Mouse (Mus musculus): ENCODE results near the gene Gm40193.
"Not testable (repeated sequence)": the region's sequence is repeated elsewhere in the genome, so short reads cannot be mapped to it uniquely, and the experiment has no call there.

The Gm40193 gene

GRCm38 (mm10) chr11:70540928-70541327, 8.2 kb upstream of the Gm40193 start:
- DNase-seq (ENCODE audit: low read depth, low spot score), result no peak

DNA sequence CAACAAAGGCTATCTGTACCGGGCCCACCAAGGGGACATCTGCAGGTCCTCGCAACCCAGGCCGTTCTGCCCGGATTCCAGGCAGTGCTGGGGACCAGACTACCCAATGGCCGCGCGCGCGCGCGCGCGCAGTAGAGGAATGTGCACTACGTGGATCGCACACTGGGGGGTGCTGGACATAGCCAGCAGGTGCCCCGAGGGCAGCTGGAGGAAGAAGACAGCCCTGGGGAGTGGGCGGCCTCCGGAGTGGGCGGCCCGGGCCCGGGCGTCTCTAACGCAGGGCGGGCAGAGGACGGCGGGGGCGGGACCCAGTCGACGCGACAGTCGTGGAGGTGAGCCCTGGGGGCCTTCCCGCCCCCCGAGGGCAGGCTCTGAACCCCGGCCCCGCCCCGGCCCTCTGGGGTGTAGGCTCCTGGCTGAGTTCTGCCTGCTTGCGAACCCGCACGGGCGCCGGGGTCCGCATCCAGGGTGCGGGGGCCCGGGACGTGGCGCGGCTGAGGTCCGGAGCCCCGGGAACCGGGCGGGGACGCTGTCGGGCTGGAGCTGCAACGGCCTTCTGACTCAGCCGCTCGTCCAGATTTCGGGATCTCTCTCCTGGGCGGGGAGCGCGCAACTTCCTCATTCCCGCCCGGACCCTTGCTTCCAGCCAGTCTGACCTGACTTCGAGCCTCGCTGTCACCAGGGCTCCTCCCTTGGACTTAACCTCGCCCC, 7.3 kb upstream of the Gm40193 start, which contains the start of gene Pld2:
TSS of gene Pld2 (plus strand) at position 188 of the 711 bp plus-strand sequence.
- DNase-seq (ENCODE audit: low read depth, low spot score), result peak; percentile 83

DNA sequence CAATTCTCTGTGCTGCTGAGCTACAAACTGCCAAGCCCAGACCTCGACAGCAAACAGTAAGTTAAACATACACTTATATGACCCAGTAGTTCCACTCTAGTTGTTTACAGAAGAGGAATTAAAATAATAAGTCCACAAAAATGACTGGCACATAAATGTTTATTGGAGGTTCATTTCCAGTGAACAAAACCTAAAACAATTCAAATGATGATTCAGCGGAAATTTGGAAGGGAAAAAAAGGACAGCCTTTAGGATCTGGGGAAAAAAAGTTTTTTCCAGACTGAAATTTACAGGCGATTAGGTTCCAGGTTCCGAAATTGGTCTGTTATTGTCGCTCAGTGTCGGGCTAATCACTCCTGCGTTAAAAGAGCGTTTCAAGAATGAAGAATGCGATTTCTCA, 6.7 kb upstream of the Gm40193 start:
- no peak for DNase-seq (ENCODE audit: low read depth, low spot score)

GRCm38 (mm10) chr11:70531065-70531464, 1.7 kb downstream of the Gm40193 start:
- not testable (repeated sequence) for DNase-seq (ENCODE audit: low read depth, low spot score)

DNA sequence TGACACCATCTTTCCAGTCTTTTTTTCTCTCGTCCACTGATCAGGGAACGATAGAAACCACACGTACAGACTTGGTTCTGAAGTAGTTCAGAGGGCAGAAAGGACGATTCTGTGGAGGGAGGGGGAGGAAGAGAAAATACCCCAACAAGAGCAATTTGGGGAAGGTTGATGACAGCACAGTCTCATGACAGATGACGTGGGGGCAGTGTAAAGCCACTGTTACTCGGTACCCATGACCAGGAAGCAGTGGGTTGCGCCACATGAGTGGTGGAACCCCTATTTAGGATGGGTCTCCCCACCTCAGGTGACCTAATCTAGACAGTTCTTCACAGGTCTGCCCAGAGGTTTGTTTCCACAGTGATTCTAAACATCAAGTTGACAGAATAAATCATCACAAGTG, 4.1 kb downstream of the Gm40193 start:
- DNase-seq (ENCODE audit: low read depth, low spot score), result no peak

DNA sequence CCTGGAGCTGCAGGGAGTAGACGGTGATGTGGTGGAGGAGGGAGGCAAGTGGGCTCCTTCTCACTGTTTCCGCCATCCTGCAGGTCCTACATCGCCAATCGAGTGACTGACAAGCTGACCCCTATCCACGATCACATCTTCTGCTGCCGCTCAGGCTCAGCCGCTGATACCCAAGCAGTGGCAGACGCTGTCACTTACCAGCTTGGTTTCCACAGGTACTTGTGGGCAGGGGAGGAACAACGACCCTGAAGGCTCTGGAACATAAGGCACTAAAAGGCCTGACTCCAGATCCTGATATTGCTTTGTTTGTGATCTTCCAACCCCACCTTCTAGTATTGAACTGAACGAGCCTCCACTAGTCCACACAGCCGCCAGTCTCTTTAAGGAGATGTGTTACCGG, 6.5 kb downstream of the Gm40193 start:
- DNase-seq (ENCODE audit: low read depth, low spot score), result no peak

DNA sequence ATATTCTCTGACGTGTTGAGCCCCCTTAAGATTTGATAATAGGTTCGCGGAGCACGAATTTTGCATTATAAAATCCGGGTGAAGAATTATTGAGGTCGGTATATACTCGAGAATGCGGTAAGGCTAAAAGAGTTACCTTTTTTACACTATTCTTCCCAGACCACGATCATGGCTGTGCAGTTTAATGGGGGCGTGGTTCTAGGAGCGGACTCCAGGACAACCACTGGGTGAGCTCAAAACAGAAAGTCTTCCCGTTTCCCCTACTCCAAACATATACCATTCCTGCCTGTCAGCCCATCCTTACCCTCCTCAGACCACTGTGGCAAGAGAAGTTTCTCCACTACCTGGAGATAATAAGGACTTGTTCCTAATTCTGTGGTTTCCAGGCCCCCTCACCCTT, 7.0 kb downstream of the Gm40193 start:
- DNase-seq (ENCODE audit: low read depth, low spot score), result no peak

- DNase-seq (ENCODE audit: low read depth, low spot score), result peak; percentile 97
Observed at GRCm38 (mm10) chr11:70525184-70525678, 7.5 kb downstream of the Gm40193 start, which contains the start of gene Psmb6. Psmb6 (plus strand) TSS chr11:70525367.

- DNase-seq (ENCODE audit: low read depth, low spot score), result no peak
Observed at GRCm38 (mm10) chr11:70524782-70525181, 8.0 kb downstream of the Gm40193 start.

DNA sequence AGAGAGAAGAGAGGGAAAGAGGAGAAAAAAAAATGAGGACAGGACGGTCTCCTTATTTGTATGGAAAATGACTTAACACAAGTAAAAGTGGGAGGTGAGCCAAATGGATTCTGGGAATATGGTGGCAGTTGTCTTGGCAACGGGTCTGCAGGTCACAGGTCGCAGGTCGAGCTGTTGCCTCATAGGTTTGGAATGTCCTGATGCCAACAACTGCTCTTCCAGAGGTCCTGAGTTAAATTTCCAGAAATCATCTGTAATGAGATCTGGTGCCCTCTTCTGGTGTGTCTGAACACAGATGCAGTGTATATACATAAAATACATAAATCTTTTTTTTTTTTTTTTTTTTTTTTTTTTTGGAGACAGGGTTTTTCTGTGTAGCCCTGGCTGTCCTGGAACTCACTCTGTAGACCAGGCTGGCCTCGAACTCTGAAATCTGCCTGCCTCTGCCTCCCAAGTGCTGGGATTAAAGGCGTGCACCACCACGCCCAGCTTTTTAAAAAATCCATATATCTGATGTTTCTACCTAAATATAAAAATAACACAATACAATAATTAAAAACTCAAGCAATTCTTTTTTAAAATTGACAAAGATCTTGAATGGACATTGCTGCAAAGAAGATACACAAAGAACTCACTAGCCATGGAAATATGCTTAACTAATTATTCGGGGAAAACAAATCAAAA, 9.3 kb downstream of the Gm40193 start:
- not testable (repeated sequence) for DNase-seq (ENCODE audit: low read depth, low spot score)

GRCm38 (mm10) chr11:70520178-70520769, 12.5 kb downstream of the Gm40193 start:
- DNase-seq (ENCODE audit: low read depth, low spot score), result no peak

DNA sequence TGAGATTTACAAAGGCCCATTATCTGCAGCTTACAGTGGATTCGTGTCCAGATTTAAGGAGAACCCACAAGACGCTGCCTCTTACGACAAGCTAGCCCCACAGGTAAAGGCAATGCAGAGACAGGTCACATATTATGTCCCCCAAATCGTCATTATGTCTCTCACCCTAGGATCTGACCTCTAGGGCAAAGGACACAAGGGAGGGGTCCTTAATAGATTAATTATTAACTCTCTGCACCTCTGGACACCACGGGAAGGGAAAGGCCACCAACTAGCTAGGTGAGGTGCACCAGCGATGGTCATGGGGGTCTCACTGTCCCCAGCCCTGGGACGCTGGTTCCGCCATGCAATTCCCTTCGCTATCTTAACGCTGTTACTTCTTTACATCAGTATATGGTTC, 13.8 kb downstream of the Gm40193 start, which contains the start of gene Gltpd2:
TSS of gene Gltpd2 (plus strand) at position 274 of the 400 bp plus-strand sequence.
- DNase-seq (ENCODE audit: low read depth, low spot score), result no peak

- DNase-seq (ENCODE audit: low read depth, low spot score), result no peak
Observed at GRCm38 (mm10) chr11:70518436-70518835, 14.3 kb downstream of the Gm40193 start.

DNA sequence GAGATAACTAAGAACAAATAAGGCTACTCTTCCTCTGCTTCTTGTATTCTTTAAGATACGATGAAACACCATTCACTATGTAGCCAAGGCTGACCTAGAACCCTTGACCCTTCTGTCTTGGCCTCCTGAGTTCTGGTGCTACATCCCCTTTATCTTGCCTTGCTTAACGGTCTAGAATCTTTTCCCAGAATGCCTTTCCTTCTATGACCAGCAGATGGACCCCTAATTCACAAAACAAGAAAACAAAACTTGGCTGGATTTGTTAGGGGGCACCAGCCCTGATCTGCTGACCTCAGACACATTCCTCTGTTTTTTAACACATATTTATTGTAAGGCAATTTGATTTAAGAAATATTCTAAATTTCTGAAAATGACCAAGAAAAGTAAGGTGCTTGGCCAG, 16.4 kb downstream of the Gm40193 start:
- no peak for DNase-seq (ENCODE audit: low read depth, low spot score)

- no peak for DNase-seq (ENCODE audit: low read depth, low spot score)
Observed at GRCm38 (mm10) chr11:70514288-70514687, 18.5 kb downstream of the Gm40193 start, which contains the start of gene Vmo1. Vmo1 (minus strand) TSS chr11:70514616.

DNA sequence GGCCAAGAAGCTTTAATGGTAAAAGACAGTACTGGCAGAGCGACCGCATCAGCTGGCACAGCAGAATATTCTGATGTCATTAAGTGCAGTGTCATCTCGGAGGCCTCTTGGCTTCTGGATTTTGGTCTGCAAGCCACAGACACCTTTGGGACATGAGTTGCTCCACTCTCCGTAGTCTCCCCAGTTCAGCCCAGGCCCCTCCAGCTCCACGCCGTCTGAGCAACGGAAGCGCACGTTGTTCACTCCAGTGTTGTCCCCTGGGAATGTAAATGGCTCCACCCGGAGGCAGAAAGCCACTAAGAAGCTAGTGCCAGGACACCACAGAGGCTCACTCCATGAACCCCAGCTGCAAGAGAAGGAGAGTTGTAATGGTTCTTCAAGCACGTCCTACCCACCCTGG, 19.2 kb downstream of the Gm40193 start:
- DNase-seq (ENCODE audit: low read depth, low spot score), result peak; percentile 70

DNA sequence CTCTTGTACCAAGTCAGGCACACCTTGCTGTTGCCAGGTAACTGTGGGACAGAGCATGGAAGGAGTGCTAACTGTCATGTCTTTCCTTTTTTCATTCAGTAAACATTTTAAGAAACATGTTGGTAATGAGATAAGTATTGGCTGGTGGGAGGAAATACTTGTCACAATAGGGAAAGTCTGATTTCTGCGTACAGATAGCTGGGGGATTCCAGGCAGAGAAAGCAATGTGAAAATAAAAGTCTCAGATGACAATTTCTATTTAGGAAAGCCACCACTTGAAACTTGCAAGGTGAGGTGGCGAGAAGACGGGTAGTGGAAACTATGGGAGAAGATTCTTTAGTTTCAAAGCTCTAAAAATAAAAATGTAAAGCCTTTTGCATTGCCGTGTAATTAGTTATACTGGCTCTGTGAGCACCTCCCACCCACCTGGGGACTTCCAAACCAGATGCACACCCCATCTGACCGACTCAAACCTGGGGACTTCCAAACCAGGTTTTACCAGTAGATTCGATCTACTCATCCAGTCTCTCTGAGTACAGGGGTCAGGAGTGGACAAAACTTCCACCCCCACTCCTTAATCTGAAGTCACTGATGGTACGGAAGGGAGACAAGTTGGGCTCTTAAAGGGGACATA, 19.9 kb downstream of the Gm40193 start:
- no peak for DNase-seq (ENCODE audit: low read depth, low spot score)

GRCm38 (mm10) chr11:70511825-70512224, 20.9 kb downstream of the Gm40193 start:
- DNase-seq (ENCODE audit: low read depth, low spot score), result no peak

- DNase-seq (ENCODE audit: low read depth, low spot score), result no peak
Observed at GRCm38 (mm10) chr11:70511242-70511641, 21.5 kb downstream of the Gm40193 start.

DNA sequence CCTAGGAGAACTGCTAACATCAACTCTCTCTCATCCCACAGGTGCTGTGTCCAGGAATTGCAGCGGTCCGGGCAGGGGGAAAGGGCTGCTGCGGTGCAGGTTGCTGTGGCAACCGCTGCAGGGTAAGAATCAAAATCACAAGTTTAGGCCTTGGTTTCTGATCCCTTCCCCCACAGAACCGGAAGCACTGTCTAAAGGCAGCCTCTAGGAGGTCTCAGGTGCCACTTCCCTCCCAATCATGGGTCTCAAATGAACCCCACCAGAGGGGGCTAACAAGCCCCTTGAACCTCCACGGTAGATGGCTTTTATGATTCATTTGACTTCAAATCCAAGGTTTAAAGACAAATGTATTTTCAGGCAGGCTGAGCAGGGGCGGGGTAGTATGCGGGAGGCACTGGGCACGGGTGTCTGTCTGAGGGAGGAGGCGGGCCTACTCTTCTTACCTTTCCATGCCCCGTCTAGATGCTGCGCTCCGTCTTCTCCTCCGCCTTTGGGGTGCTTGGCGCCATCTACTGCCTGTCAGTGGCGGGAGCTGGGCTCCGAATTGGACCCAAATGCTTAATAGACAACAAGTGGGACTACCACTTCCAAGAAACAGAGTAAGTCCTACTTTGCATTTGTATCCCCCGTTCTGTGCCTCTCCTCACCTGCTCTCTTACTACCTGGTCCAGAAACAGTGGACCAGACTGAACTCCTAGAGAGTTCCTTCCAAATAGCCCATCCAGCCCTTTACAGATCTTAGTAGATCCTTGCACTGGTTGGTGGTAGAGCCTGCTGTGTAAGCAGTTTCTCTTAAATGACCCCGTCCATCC, 22.8 kb downstream of the Gm40193 start:
- DNase-seq (ENCODE audit: low read depth, low spot score), result no peak

- DNase-seq (ENCODE audit: low read depth, low spot score), result no peak
Observed at GRCm38 (mm10) chr11:70506962-70507515, 25.7 kb downstream of the Gm40193 start.

Data from skeletal muscle tissue, adult 2 months (tissue).